Mouse (Mus musculus) sigmoid colon, adult 10 weeks (tissue): ENCODE measurements around the gene Olfr339. TPM values are rescaled to one million over a fixed set of nuclear protein-coding genes. Genes with fewer than 3 reads are reported as not detected.

Experiments used
- polyA plus RNA-seq: library from polyadenylated mRNA; stranded (reverse); fragments of 350-450 nt; fragmentation: Illumina TruSeq; extraction: RNeasy Lipid Tissue Mini Kit (QIAGEN cat#74804); gene quantifications from one replicate; pipeline ENCODE4 v1.2.3, GENCODE M21; 2014; ENCODE audit warnings: low read depth, low replicate concordance

Gene Olfr339
- not detected for polyA plus RNA-seq

GRCm38 (mm10) chr2:36418647-36419046, at the start of gene Olfr339:
Olfr339 (plus strand) TSS chr2:36418947.

GRCm38 (mm10) chr2:36373219-36373618, 45.5 kb upstream of the Olfr339 start, which contains the start of gene Olfr338:
Olfr338 (plus strand) TSS chr2:36373519.

GRCm38 (mm10) chr2:36452287-36452686, 33.5 kb downstream of the Olfr339 start, which contains the start of gene Olfr340:
Olfr340 (plus strand) TSS chr2:36452587.

Other genes with a start within 250 kb of the Olfr339 start
- gene Ptgs1, start 188.5 kb upstream of the Olfr339 start, polyA plus RNA-seq: 30.7 TPM
- not detected for gene Olfr338, start 45.4 kb upstream of the Olfr339 start, polyA plus RNA-seq
- gene Olfr340, start 33.6 kb downstream of the Olfr339 start, polyA plus RNA-seq: not detected
- not detected for gene Olfr341, start 63.5 kb downstream of the Olfr339 start, polyA plus RNA-seq
- not detected for gene Olfr342, start 106.1 kb downstream of the Olfr339 start, polyA plus RNA-seq
- gene Olfr344, start 147.7 kb downstream of the Olfr339 start, polyA plus RNA-seq: not detected
- gene Olfr345, start 221.1 kb downstream of the Olfr339 start, polyA plus RNA-seq: not detected